Mouse (Mus musculus) c-Kit-positive CD71-positive TER-119-positive erythroid progenitor cells, embryonic 14.5 days (primary cell): Measurements from ENCODE around the gene Osbpl7.

Experiments
- DNase-seq: peaks from one replicate; pipeline ENCODE4 v3.0.0-alpha.2; 2013; ENCODE audit warnings: low spot score

The Osbpl7 gene

DNA sequence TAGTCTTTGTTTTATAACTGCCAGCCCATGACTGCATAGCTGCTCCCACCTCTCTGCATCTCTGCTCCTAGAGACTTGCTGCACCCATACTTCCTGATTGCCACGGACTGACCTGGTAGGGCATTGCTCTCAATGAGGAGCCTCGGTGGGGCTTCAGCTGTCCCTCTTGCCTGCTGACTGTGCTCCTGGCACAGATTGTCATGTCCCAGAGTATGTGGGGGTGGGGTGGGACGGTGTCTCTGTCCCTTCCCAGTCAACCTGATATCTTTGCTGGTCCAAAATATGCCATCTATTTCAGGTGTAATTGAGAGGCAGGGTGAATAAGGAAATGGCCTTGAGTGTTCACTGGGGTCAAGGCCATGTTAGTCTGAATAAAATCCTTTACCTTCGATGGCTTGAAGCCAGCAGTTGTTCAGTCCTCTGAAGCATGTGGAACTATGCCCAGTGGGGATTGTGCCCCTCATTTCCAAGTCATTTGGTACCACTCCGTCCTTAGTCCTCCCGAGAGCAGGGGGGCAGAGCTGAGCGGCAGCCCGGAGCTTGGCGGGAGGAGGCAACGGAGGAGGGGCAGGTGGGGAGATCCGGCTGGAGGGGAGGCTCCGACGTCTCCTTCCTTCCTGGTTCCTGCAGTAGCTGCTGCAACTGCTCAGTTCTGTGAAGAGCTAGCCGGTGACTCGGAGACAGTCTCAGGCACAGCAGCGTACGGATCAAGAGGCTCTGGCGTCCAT is at the start of gene Osbpl7:
Gene Osbpl7, plus strand, starts transcription at position 413 of the 728 bp plus-strand sequence.
- DNase-seq: no peak

DNA sequence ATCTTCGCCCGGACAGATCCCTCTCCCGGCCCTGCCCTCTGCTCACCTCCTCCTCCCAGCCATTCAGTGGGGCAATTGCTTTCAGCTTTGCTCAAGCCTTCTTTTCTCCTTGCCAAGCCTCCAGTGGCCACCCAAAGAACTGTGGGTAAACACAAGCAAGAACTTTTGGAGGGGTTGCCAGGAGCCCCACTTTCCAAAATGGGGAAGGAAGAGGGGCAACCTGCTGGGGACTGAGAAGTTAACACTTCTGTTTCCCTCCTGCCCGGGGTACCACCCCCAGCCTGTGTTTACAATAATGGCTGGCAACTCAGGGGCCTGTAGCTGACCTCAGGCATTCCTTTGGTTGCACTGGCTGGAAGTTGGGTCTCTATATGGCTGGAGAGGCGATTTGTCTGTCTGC is 47.3 kb upstream of the Osbpl7 start:
- no peak for DNase-seq

DNA sequence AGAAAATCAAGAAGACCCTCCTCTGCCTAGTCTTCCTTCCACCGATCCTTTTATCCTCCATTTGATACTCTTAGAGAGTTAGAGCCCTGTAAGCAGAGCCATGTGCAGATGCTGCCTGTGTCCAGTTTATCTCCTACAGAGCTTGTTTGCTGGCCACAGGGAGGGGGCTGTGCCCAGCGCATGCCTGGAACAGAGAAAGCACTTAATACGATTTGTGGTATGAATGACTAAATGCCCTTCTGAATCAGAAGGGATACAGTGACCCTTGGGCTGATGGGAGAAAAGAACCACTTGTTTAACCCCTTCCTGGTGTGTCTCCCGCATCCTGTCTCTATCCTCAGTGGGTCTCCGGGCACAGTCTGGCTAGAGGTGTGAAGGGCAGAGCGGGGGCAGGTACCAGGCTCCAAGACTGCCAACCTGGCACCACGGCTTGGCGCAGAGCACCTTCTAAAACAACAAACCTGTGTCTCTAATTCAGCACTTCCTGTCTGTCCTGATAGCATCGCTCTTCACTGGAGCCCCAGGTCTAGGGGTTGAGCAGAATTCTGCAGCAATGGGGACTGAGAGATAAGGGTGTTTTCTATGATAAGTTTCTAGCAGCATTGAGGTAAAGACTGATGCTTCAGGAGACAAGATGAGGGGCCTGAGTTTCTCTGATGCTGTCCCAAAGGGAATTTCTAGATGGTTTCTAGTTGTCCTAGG is 43.2 kb upstream of the Osbpl7 start:
- DNase-seq: no peak

DNA sequence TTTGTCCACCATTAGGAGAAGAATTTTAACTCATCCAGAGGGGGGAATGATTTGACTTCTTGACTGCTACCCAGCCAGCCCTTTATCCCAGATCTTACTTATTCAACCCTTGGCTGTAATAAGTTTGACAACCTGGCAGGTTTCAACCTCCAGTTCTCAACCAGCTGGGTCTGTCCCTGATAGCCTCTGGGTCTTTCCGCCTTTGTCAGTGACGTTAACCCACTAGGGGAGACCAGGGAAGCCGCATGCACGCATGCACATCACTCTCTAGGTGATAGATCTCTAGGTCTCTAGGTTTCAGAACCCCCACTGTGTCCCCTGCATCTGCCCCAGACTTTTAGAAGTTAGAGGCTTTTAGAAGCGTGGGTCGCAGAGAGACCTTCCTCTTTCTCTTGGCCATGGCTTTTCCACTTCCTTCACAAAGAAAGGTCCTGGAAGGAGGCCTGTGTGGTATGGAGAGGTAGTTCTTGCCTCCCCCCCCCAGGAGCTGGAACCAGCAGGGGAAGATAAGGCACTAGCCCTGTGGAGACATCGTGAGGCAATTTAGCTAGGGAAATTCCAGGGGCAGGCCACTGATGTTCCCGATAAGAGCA is 41.1 kb upstream of the Osbpl7 start:
- DNase-seq: no peak

DNA sequence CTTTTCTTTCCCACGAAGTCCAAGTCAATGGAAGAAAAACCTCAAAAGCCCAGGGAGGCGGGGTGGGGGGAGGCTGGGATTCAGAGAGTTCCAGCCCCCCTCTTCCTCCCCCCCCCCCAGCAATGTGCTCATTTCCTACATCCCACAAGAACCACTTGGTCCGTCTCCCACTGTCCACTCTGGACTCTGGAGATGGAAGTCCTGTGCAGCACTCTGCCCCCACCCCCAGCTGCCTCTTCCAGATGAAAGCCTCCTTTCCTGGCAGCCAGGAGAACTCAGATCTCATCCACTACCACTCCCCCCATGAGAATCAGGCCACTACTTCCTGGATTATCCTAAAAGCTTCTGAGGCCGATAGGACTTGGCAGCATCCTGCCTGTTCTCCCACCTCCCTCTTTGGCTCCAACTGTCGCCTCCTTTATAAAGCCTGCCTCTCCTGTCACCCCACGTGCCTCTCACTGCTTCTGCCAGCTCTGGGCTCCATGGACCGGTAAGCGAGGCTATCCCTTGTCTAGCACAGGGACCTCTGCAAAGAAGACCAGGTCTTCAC is 37.2 kb upstream of the Osbpl7 start, which contains the start of gene Sp6:
Gene Sp6, plus strand, starts transcription at position 274 of the 550 bp plus-strand sequence.
- DNase-seq: no peak

DNA sequence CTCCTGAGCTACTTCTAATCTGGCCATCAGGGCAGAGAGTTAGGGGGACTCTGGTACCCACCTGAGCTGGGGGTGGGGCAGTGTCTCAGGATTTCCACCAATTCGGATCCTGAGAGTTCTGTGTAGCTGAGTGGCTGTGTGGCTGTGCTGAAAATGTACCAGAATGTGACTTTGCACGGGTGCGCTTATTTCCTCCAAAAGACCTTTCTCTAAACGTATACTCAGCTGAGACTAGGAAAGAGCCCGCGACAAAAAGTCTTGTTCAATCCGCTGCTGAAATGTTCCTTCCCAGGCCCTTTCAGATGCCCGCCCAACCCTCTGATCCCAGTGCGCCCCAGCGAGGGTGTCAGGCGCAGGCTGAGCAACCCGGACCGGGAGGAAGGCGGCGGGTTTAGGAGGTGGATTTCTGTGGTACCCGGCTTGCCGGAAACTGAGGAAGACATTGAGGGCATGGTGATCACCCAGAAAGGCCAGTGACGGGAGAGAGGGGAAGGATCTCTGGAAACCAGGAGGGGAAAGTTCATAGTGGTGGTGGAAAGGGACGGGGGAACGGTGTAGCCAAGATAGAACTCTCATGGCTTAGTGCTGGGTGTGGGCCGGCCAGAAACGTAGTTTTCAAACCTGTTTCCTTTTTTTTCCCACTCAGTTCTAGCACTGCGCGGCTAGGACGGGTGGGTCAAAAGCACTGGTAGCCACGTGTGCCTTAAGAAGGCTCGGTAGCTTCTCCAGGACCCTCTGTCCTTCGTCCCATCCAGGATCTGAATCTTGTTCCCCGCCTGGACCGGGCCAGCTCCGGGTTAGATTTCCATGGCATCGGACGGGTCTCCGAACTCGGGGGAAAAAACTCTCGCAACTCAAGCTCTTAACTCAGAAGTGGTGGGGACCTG is 32.5 kb upstream of the Osbpl7 start:
- DNase-seq: no peak

DNA sequence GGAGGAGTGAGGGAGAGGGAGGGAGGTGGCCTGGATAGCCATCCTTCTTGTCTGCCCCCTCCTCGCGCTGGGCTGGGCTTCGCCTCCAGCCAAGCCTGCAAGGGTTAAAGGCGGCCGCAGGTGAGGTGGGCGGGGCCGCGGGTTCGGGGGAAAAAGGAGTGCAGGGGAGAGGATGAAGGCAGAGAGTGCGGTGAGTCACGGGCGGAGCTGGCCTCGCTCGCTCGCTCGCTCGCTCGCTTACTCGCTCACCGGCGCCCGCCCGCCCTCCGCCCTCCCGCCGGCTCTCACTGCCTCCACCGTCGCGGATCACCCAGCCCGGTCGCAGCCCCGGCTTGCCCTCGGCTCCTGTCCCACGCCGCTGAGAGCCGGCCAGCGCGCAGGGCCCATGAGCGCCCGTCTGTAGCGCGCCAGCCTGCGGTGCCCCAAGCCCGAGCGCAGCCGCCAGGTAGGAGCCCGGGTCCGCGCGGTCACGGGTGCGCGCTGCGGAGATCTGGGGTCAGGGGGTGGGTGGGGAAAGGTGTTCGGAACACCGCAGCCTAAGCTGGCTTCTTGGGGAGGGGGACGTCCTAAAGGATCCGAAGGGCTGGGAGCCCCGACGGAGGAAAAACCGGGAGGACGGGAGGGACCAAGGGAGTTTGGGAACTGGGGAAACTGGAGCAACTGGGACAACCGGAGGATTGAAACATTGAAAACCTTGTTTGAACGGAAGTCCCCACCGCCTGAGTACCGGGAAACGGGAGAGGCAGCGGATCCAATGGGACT is 31.7 kb upstream of the Osbpl7 start:
- DNase-seq: no peak

DNA sequence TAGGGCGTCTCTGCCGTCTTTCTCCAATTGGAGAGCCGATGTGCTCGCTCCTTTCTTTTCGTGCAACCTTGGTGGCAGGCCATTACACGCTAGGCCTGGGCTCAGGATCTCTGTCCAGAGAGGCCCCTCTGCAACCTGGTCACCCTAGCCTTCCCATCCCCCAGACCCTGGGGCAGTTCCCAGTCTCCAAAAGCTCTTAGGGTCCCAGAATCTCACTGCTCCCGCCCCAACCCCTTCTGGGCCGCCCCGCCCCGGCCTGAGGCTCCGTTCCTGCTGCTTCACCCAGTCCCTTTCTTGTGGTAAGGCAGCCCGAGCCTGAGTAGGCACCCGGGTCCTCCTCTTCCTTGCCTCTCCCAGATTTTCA is 31.1 kb upstream of the Osbpl7 start:
- no peak for DNase-seq

DNA sequence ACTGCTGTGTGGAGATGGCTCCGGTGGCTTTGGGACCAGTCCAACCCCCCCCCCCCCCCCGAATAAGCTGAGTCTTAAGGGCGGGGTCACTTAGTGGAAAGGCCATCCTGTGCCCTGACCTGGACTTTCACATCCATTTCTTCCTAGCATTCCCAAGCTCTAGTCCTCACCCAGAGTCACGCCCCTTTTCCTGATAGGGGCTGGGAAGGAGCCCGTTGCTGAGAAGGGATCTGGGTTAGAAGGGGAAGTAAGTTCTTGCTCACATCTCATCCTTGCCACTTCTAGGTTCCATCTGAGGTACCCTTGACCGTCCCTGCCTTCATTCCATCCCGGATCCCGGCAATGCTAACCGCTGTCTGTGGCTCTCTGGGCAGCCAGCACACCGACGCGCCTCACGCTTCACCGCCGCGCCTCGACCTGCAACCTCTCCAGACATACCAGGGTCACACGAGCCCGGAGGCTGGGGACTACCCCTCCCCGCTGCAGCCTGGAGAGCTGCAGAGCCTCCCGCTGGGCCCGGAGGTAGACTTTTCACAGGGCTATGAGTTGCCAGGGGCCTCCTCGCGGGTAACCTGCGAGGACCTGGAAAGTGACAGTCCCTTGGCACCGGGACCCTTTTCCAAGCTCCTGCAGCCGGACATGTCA is 29.2 kb upstream of the Osbpl7 start:
- no peak for DNase-seq

DNA sequence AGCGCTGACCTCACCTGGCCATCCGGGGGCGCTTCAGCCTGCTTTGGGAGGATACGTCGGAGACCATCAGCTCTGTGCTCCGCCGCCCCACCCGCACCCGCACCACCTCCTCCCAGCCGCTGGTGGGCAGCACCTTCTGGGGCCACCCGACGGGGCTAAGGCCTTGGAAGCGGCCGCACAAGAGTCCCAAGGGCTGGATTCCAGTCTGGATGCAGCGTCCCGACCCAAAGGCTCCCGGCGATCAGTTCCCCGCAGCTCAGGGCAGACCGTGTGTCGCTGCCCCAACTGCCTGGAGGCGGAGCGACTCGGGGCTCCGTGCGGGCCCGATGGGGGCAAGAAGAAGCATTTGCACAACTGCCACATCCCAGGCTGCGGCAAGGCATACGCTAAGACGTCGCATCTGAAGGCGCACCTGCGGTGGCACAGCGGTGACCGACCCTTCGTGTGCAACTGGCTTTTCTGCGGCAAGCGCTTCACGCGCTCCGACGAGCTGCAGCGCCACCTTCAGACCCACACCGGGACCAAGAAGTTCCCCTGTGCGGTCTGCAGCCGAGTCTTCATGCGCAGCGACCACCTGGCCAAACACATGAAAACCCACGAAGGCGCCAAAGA is 28.4 kb upstream of the Osbpl7 start:
- no peak for DNase-seq

DNA sequence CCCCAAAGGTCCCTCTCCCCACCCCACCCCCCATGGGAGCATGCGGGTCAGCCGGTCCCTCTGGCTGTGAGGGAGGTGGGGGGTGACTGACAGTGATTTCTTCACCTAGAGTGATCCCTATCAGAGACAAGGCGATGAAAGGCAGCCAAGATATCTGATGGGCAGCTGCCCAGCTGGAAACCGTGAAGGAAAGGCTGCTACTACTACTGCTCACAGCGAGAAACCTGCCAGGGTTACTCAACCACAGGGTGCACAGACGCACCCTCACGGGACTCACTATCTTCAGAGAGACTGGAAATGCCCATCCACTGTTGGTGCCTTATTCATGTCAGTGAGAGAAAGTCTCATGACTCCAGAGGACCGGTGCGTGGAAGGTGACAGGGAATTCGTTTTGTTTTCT is 25.5 kb upstream of the Osbpl7 start:
- DNase-seq: no peak

DNA sequence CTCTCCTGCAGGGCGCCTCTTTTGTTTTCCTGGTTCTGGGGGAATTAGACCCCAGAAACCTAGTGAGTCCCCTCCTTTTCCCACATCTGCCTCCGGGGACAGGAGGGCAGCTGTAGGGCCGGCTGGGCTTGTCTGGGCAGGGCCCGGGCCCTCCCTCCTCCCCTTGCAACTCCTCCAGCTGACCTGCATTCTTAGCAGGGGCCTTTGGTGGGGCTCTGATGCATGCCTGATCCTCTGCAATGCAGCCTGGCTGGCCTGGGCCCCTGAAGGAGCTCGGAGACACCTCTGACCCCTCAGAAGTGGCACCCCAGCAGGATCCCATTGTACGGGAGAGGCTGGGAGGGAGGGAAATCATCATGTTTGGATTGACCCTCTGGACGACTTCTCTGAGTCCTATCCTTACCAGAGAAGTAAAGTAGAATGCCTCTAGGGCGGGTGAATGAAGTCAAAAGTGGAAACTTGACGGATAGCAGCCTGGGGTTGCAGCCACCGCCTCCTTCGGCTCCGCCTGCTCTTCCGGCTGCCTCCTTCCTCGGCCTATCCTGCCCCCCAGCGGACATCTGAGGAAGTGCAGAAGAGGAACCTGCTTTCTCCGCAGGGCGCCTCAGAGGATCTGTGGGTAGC is 24.6 kb upstream of the Osbpl7 start:
- DNase-seq: peak; percentile 78

DNA sequence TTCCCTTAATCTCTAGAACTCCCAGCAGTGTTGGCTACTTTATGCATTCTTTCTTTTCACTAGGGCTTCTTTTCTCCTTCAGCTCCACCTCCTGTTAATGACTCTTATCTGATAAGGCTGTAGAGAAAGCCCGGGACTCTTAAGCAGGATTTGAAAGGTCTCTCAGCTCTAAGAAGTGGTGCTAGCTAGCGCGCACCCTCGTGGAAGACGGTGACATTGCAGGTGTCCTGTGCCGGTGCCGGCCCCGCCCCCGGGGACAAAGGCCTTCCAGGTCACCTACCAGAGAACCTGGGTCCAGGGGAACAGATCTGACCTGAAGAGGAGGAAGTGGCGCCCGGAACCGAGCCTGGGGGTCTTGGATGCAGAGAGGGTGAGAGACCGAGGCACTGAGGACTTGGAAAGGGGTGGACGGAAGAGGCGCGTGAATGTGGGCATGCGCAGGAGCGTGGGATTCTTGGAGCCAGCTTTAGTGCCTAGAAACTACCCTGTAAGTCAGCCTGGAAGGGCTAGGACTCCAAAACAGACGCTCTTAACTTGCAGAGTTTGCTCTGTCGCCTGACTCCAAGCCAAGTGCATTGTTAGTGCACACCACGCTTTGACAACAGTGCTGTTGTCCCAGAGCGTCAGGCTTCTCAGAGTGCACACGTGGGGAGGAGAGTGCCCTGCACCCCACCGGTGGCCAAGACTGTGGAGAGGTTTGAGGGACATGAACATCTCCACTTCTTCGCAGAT is 20.6 kb upstream of the Osbpl7 start, which contains the start of gene Scrn2:
Gene Scrn2, plus strand, starts transcription at position 253 of the 732 bp plus-strand sequence.
- DNase-seq: peak; percentile 79

DNA sequence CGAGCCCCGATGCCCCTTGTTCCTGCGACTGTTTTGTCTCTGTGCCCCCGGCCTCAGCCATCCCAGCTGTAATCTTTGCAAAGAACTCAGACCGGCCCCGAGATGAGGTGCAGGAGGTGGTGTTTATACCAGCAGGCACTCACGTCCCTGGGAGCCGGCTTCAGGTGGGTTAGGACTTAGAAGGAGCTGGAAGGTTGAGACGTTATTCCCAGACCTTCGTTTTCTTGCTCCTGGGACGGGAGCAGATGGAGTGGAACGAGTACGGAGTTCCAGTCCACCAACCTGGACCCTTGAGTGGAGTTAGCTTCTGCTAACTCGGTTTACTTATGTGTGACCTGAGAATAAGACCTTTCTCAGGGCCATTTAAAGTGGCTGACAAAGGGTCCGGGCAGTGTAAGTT is 20.0 kb upstream of the Osbpl7 start:
- DNase-seq: no peak

DNA sequence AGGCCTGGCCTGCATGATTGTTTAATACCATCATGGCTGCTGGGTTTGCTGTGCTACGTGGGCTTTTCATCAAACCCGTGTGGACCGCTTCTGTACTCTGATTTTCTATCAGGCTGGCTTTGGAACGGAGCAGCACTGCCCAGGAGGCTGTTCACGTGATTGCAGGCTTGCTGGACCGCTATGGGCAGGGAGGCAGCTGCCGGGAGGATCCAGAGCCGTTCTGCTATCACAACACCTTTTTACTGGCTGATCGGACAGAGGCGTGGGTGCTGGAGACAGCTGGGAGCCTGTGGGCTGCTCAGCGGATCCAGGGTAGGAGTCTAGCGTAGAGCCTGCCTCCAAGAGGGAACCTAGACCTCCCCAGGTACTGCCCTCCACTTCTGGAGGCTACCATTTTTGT is 18.5 kb upstream of the Osbpl7 start:
- no peak for DNase-seq

DNA sequence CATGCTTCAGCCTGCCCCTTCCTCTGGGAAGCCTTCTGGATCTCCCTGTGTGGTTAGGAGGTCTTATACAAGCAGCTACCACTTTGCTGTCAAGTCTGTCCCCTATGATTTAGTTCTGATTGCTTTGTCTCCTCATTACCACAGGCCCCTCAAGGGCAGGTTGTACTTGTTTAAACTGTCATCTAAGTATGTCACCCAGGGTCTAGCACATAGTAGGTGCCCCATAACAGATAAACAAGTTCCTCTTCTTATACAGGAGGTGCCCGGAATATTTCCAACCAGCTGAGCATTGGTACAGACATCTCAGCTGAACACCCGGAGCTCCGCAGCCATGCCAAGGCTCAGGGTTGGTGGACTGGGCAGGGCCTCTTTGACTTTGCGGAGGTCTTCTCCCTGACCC is 17.9 kb upstream of the Osbpl7 start:
- DNase-seq: no peak

DNA sequence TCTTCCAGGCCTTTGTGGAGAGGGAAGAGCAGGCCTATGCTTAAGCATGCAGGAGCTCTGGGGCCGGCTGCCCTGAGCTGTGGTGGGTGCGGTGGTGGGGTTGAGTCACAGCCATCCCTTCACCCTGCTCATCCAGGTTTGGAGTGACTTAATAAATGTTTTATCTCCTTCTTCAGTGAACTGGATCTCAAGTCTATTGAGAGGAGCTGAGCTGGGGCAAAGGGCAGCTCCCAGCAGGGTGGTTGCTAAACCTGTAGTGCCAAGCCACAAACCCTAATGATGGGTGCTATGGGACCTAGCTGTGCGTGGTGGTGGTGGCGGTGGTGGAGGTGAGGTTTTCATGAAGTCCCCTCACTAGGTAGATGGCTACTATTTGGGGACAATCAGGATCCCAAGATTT is 16.6 kb upstream of the Osbpl7 start:
- DNase-seq: no peak

DNA sequence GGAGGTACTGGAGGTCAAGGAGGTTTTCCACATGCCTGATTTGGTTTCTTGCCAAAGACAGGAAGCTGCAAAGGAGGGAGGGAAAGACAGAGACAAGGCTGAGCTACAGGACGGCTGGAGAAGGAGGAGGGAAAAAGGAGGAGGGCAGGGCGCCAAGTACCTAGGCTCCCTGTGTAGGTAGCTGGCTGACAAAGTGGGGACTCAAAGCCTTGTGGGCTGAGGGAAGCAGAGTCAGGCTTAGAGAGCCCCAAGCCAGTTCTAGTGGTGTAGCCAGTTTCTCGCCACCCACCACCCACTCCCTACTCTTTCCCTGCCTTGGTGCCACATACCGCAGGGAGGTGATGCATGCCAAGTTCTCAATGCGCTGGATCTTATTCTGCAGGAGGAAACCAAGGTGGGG is 14.3 kb upstream of the Osbpl7 start:
- no peak for DNase-seq

DNA sequence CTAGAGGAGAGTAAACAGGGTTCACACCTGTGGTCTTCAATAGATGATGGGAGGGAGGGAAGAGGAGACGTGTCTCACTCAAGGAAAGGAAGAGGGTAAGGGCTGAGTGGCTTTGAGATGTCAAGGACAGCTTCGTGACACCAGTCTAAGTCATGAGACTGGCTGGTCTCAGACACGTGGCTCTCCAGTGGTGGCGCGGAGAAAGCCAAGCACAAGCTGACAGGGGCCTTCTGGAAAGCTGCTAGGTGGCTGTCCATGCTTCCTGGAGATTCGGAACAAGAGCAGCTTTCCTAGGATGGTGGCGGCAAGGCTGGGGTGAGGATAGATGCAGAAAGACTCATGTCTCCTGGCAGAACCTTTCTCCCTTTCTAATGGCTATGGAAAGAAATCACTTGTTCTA is 11.5 kb upstream of the Osbpl7 start:
- no peak for DNase-seq
